Mouse (Mus musculus) MEL (cell line): ENCODE results near the gene Ttll11. TPM values are rescaled to one million over a fixed set of nuclear protein-coding genes. Genes with fewer than 3 reads are reported as not detected.
A peak's percentile ranks its signal among the peaks of the same experiment; 100 is the strongest.

Experiments used
- DNase-seq: peaks from one replicate; pipeline ENCODE4 v3.0.0; 2011; ENCODE audit warnings: low read depth, low spot score
- H3K27ac ChIP-seq: 2 replicates; pipeline ENCODE4 v1.5.1; 2012; ENCODE audit warnings: low read depth, mild to moderate bottlenecking, control low read depth, low read length, moderate library complexity; ENCODE audit not compliant: control insufficient read depth
- H3K27me3 ChIP-seq, 2 experiments: fragments of 150-350 bp in 1 of 2; sonication (generic) in 1 of 2; 2 replicates each; pipeline ENCODE4 v1.6.1; 2012; ENCODE audit warnings: low read length in 2 of 2, mild to moderate bottlenecking in 2 of 2, improper control_type of control experiment in 1 of 2, moderate library complexity in 1 of 2; ENCODE audit not compliant: insufficient read depth in 2 of 2, control insufficient read depth in 1 of 2
- H3K36me3 ChIP-seq, 2 experiments: 2 replicates each; pipeline ENCODE4 v1.6.1; 2012 to 2014; ENCODE audit warnings: low read length in 2 of 2, improper control_type of control experiment in 1 of 2, inconsistent platforms in 1 of 2, mild to moderate bottlenecking in 1 of 2; ENCODE audit not compliant: insufficient read depth in 2 of 2, control insufficient read depth in 1 of 2
- H3K4me1 ChIP-seq, 2 experiments: fragments of 150-350 bp in 1 of 2; sonication (generic) in 1 of 2; 2 replicates each; pipeline ENCODE4 v1.6.1; 2012; ENCODE audit warnings: low read length in 2 of 2, improper control_type of control experiment in 1 of 2, mild to moderate bottlenecking in 1 of 2; ENCODE audit not compliant: insufficient read depth in 2 of 2, control insufficient read depth in 1 of 2
- H3K4me3 ChIP-seq, 2 experiments: fragments of 150-350 bp in 1 of 2; sonication (generic) in 1 of 2; 2 replicates each; pipeline ENCODE4 v1.5.1; 2012; ENCODE audit warnings: low read depth in 2 of 2, low read length in 2 of 2, mild to moderate bottlenecking in 2 of 2, moderate library complexity in 2 of 2, control low read depth in 1 of 2, improper control_type of control experiment in 1 of 2; ENCODE audit not compliant: control insufficient read depth in 1 of 2, insufficient read depth in 1 of 2
- H3K79me2 ChIP-seq: 2 replicates; pipeline ENCODE4 v1.6.1; 2012; ENCODE audit warnings: mild to moderate bottlenecking, low read length, moderate library complexity; ENCODE audit not compliant: control insufficient read depth, poor library complexity, insufficient read depth
- H3K9ac ChIP-seq: 2 replicates; pipeline ENCODE4 v1.6.1; 2012; ENCODE audit warnings: low read depth, mild to moderate bottlenecking, control low read depth, low read length, moderate library complexity; ENCODE audit not compliant: control insufficient read depth, poor library complexity, severe bottlenecking
- H3K9me3 ChIP-seq: fragments of 150-350 bp; sonication (generic); replicated peaks from 2 replicates; pipeline ENCODE4 v1.6.1; 2012; ENCODE audit warnings: mild to moderate bottlenecking, low read length, improper control_type of control experiment, moderate library complexity; ENCODE audit not compliant: insufficient read depth
- BHLHE40 ChIP-seq: IDR thresholded peaks from 2 replicates; pipeline ENCODE4 v1.6.1; 2012; ENCODE audit warnings: low read depth, mild to moderate bottlenecking, inconsistent platforms, low read length, improper control_type of control experiment, borderline replicate concordance
- ETS1 ChIP-seq: IDR thresholded peaks from 2 replicates; pipeline ENCODE4 v1.6.1; 2012; ENCODE audit warnings: low read depth, mild to moderate bottlenecking, inconsistent platforms, low read length, improper control_type of control experiment, moderate library complexity
- MAFK ChIP-seq: IDR thresholded peaks from 2 replicates; pipeline ENCODE4 v1.6.1; 2011; ENCODE audit warnings: low read depth, mild to moderate bottlenecking, low read length, improper control_type of control experiment, borderline replicate concordance
- MYB ChIP-seq: IDR thresholded peaks from 2 replicates; pipeline ENCODE4 v1.6.1; 2011; ENCODE audit warnings: mild to moderate bottlenecking, low read depth, low read length, improper control_type of control experiment
- POLR2AphosphoS2 ChIP-seq: IDR thresholded peaks from 2 replicates; pipeline ENCODE4 v1.6.1; 2011; ENCODE audit warnings: low read length, improper control_type of control experiment
- POLR2AphosphoS5 ChIP-seq: IDR thresholded peaks from 2 replicates; pipeline ENCODE4 v1.6.1; 2012; ENCODE audit warnings: low read depth, borderline replicate concordance, mild to moderate bottlenecking, inconsistent platforms, low read length, moderate library complexity, mixed read lengths
- ZC3H11A ChIP-seq: IDR thresholded peaks from 2 replicates; pipeline ENCODE4 v1.6.1; 2012; ENCODE audit warnings: low read depth, mild to moderate bottlenecking, inconsistent platforms, low read length, improper control_type of control experiment
- ZKSCAN1 ChIP-seq: IDR thresholded peaks from 2 replicates; pipeline ENCODE4 v1.6.1; 2012; ENCODE audit warnings: low read depth, mild to moderate bottlenecking, inconsistent platforms, low read length, improper control_type of control experiment, moderate library complexity
- ZMIZ1 ChIP-seq: IDR thresholded peaks from 2 replicates; pipeline ENCODE4 v1.6.1; 2012; ENCODE audit warnings: low read depth, mild to moderate bottlenecking, inconsistent platforms, low read length, improper control_type of control experiment, moderate library complexity
- polyA plus RNA-seq, 2 experiments: library from polyadenylated mRNA; stranded (reverse) in 1 of 2; unstranded in 1 of 2; fragments of >175 nt in 1 of 2; fragments of >200 nt in 1 of 2; gene quantifications; 2 replicates each; pipeline versions ENCODE4 v1.2.1 to v1.2.4; 2012; ENCODE audit warnings: low replicate concordance in 2 of 2, low read depth in 1 of 2; ENCODE audit not compliant: insufficient read length in 2 of 2, insufficient read depth in 1 of 2, missing spikeins in 1 of 2
- total RNA-seq: library from RNA; depleted of rRNA; stranded (reverse); fragments of 300-350 nt; gene quantifications from 2 replicates; pipeline ENCODE4 v1.2.3, GENCODE M21; 2012

The Ttll11 gene
- total and polyA plus RNA-seq, 3 experiments = 1.2 to 2.5 TPM; not detected in 1

GRCm38 (mm10) chr2:35731671-35732449, 247.9 kb downstream of the Ttll11 start (continued):
- TF ChIP-seq POLR2AphosphoS2 (peak; percentile 26; the same call in 1 of the 2 replicates), MAFK (no peak), ZKSCAN1 (no peak)

- Histone ChIP-seq H3K4me1 (peaks cover 2 to 9% of the 10 kb centered on the region in 2 experiments), H3K27ac (no peak overlapping the region)
Measured at GRCm38 (mm10) chr2:35729077-35730065, 250.3 kb downstream of the Ttll11 start.

GRCm38 (mm10) chr2:35728633-35729032, 251.1 kb downstream of the Ttll11 start:
- Histone ChIP-seq H3K27ac (no peak overlapping the region), H3K27me3 (no peaks in the 10 kb centered on the region), H3K4me3 (no peak overlapping the region), H3K36me3 (peaks cover 0 to 4% of the 10 kb centered on the region in 2 experiments; a peak in 2 of 4 replicates), H3K9ac (no peak overlapping the region), H3K79me2 (no peaks in the 10 kb centered on the region), H3K9me3 (no peaks in the 10 kb centered on the region), H3K4me1 (peaks cover 2 to 9% of the 10 kb centered on the region in 2 experiments)
- no peak for DNase-seq
- no peak for TF ChIP-seq ZMIZ1
- TF ChIP-seq MYB = no peak
- TF ChIP-seq POLR2AphosphoS5 = no peak
- TF ChIP-seq ETS1 = no peak
- no peak for TF ChIP-seq BHLHE40

More at GRCm38 (mm10) chr2:35729077-35730065, 250.3 kb downstream of the Ttll11 start:
- Histone ChIP-seq H3K79me2 (no peaks in the 10 kb centered on the region), H3K9ac (no peak overlapping the region), H3K27me3 (no peaks in the 10 kb centered on the region), H3K9me3 (no peaks in the 10 kb centered on the region), H3K4me3 (no peak overlapping the region), H3K36me3 (peaks cover 0 to 4% of the 10 kb centered on the region in 2 experiments; a peak in 2 of 4 replicates)
- no peak for DNase-seq
- TF ChIP-seq MYB (no peak), ZC3H11A (no peak)
